Mouse (Mus musculus) midbrain, embryonic 16.5 days (tissue): ENCODE data around the gene Ptprg. TPM values are rescaled to one million over a fixed set of nuclear protein-coding genes. Genes with fewer than 3 reads are reported as not detected.
"Not testable (repeated sequence)": the region's sequence is repeated elsewhere in the genome, so short reads cannot be mapped to it uniquely, and the experiment has no call there.

Experiments
- ATAC-seq: fragments of 200-750 bp; cut with Nextera tagmentation; 2 replicates; pipeline ENCODE4 v1.8.0; 2017; ENCODE audit warnings: moderate TSS enrichment
- H3K27ac ChIP-seq: fragments of 300-500 bp; sonication (generic); 2 replicates; pipeline ENCODE4 v1.5.1; 2014; ENCODE audit warnings: mild to moderate bottlenecking, low read length, mixed read lengths
- H3K27me3 ChIP-seq: fragments of 300-500 bp; sonication (generic); 2 replicates; pipeline ENCODE4 v1.6.1; 2014; ENCODE audit warnings: low read depth, low read length, mixed read lengths; ENCODE audit not compliant: control insufficient read depth, insufficient read depth
- H3K36me3 ChIP-seq: fragments of 300-500 bp; sonication (generic); 2 replicates; pipeline ENCODE4 v1.6.1; 2014; ENCODE audit warnings: mild to moderate bottlenecking, low read length, moderate library complexity, mixed read lengths; ENCODE audit not compliant: control insufficient read depth, insufficient read depth
- H3K4me1 ChIP-seq: fragments of 300-500 bp; sonication (generic); 2 replicates; pipeline ENCODE4 v1.6.1; 2014; ENCODE audit warnings: mild to moderate bottlenecking, low read length, mixed read lengths; ENCODE audit not compliant: control insufficient read depth, insufficient read depth
- H3K4me2 ChIP-seq: fragments of 300-500 bp; sonication (generic); 2 replicates; pipeline ENCODE4 v1.6.1; 2014; ENCODE audit warnings: mild to moderate bottlenecking, low read length, mixed read lengths
- H3K4me3 ChIP-seq: fragments of 300-500 bp; sonication (generic); 2 replicates; pipeline ENCODE4 v1.5.1; 2014; ENCODE audit warnings: low read depth, mild to moderate bottlenecking, low read length, moderate library complexity, mixed read lengths
- H3K9ac ChIP-seq: fragments of 300-500 bp; sonication (generic); 2 replicates; pipeline ENCODE4 v1.6.1; 2014; ENCODE audit warnings: low read depth, low read length, mixed read lengths
- H3K9me3 ChIP-seq: fragments of 300-500 bp; sonication (generic); replicated peaks from 2 replicates; pipeline ENCODE4 v1.6.1; 2014; ENCODE audit warnings: mild to moderate bottlenecking, low read length, mixed read lengths; ENCODE audit not compliant: control insufficient read depth, poor library complexity, severe bottlenecking
- WGBS: fragments of 180-500 bp; shearing (Covaris S2); extraction: QIAGEN DNeasy Blood & Tissue Kit; methylation state at CpG from one replicate; pipeline ENCODE4 v1.1.7; 2014; 5-methylcytosine and 5-hydroxymethylcytosine counted together
- polyA plus RNA-seq: library from polyadenylated mRNA; unstranded; fragments of >200 nt; fragmentation: Nextera tagmentation; extraction: Ambion mirVana; gene quantifications from 2 replicates; pipeline ENCODE4 v1.2.1, GENCODE M21; 2015

The Ptprg gene
- polyA plus RNA-seq, 1 experiment from 2014 or later, result 37.6 TPM

GRCm38 (mm10) chr14:11814811-11815210 is 261.5 kb downstream of the Ptprg start:
- not testable (repeated sequence) for H3K9ac ChIP-seq, H3K4me1 ChIP-seq, ATAC-seq, H3K4me3 ChIP-seq, H3K27ac ChIP-seq, H3K4me2 ChIP-seq, H3K9me3 ChIP-seq, H3K27me3 ChIP-seq, H3K36me3 ChIP-seq
- WGBS, result 74% methylated on average over 4 of the region's 4 CpGs

- Histone ChIP-seq H3K9ac (no peak overlapping the region), H3K4me3 (no peak overlapping the region), H3K4me2 (no peak overlapping the region), H3K27me3 (no peaks in the 10 kb centered on the region), H3K4me1 (no peaks in the 10 kb centered on the region; the same call in 1 of the 2 replicates), H3K36me3 (no peaks in the 10 kb centered on the region), H3K27ac (no peak overlapping the region), H3K9me3 (no peaks in the 10 kb centered on the region)
- ATAC-seq, result no peak
- WGBS, result 87% methylated on average over 5 of the region's 6 CpGs
These were observed 263.9 kb downstream of the Ptprg start for GRCm38 (mm10) chr14:11817236-11817635.

- Histone ChIP-seq H3K4me3 (no peak overlapping the region), H3K27me3 (no peaks in the 10 kb centered on the region), H3K27ac (no peak overlapping the region), H3K9me3 (no peaks in the 10 kb centered on the region), H3K4me2 (no peak overlapping the region), H3K36me3 (no peaks in the 10 kb centered on the region), H3K4me1 (peaks cover 5% of the 10 kb centered on the region; the same call in 1 of the 2 replicates), H3K9ac (no peak overlapping the region)
- ATAC-seq, result no peak
- 79% methylated on average over 3 of the region's 3 CpGs for WGBS
These were observed 264.7 kb downstream of the Ptprg start for GRCm38 (mm10) chr14:11818054-11818453.

- H3K4me2 ChIP-seq, result no peak overlapping the region
- 95% methylated on average over 8 of the region's 8 CpGs for WGBS
- H3K27ac ChIP-seq, result no peak overlapping the region
- no peak for ATAC-seq
- H3K4me1 ChIP-seq, result peaks cover 7% of the 10 kb centered on the region; the same call in 1 of the 2 replicates
- no peaks in the 10 kb centered on the region for H3K36me3 ChIP-seq
- no peaks in the 10 kb centered on the region for H3K9me3 ChIP-seq
- H3K4me3 ChIP-seq, result no peak overlapping the region
- H3K27me3 ChIP-seq, result no peaks in the 10 kb centered on the region
- no peak overlapping the region for H3K9ac ChIP-seq
These were observed 265.4 kb downstream of the Ptprg start for GRCm38 (mm10) chr14:11818721-11819120.

- Histone ChIP-seq H3K4me3 (no peak overlapping the region), H3K27ac (no peak overlapping the region), H3K9me3 (no peaks in the 10 kb centered on the region), H3K4me2 (no peak overlapping the region), H3K9ac (no peak overlapping the region), H3K36me3 (no peaks in the 10 kb centered on the region), H3K27me3 (no peaks in the 10 kb centered on the region), H3K4me1 (peaks cover 9% of the 10 kb centered on the region; the same call in 1 of the 2 replicates)
- ATAC-seq, result no peak
- 78% methylated on average over 2 of the region's 2 CpGs for WGBS
These were observed 266.0 kb downstream of the Ptprg start for GRCm38 (mm10) chr14:11819326-11819725.

- H3K4me1 ChIP-seq, result peaks cover 9% of the 10 kb centered on the region
- H3K4me3 ChIP-seq, result no peak overlapping the region
- no peak overlapping the region for H3K4me2 ChIP-seq
- 47% methylated on average over 7 of the region's 7 CpGs for WGBS
- H3K36me3 ChIP-seq, result no peaks in the 10 kb centered on the region
- H3K9me3 ChIP-seq, result no peaks in the 10 kb centered on the region
- no peaks in the 10 kb centered on the region for H3K27me3 ChIP-seq
- peak; percentile 54 for ATAC-seq
- H3K27ac ChIP-seq, result 0 out of 2 replicates have a peak overlapping the region, but pooled peaks have one; percentile 29
- H3K9ac ChIP-seq, result no peak overlapping the region
These were observed 269.7 kb downstream of the Ptprg start for GRCm38 (mm10) chr14:11822830-11823700.

GRCm38 (mm10) chr14:11823701-11824095 is 270.4 kb downstream of the Ptprg start:
- ATAC-seq, result no peak
- 82% methylated on average over 6 of the region's 6 CpGs for WGBS
- H3K4me2 ChIP-seq, result no peak overlapping the region
- H3K27ac ChIP-seq, result no peak overlapping the region
- no peak overlapping the region for H3K9ac ChIP-seq
- no peak overlapping the region for H3K4me3 ChIP-seq
- no peaks in the 10 kb centered on the region for H3K9me3 ChIP-seq
- peaks cover 9% of the 10 kb centered on the region for H3K4me1 ChIP-seq
- no peaks in the 10 kb centered on the region for H3K27me3 ChIP-seq
- no peaks in the 10 kb centered on the region for H3K36me3 ChIP-seq

- Histone ChIP-seq H3K27me3 (no peaks in the 10 kb centered on the region), H3K36me3 (no peaks in the 10 kb centered on the region), H3K9me3 (no peaks in the 10 kb centered on the region), H3K4me2 (no peak overlapping the region), H3K27ac (no peak overlapping the region; the same call in 1 of the 2 replicates), H3K4me3 (no peak overlapping the region), H3K4me1 (peaks cover 13% of the 10 kb centered on the region), H3K9ac (no peak overlapping the region)
- no peak for ATAC-seq
- WGBS, result 62% methylated on average over 8 of the region's 8 CpGs
These were observed 271.6 kb downstream of the Ptprg start for GRCm38 (mm10) chr14:11824915-11825314.

GRCm38 (mm10) chr14:11825551-11825950 is 272.2 kb downstream of the Ptprg start:
- no peak overlapping the region for H3K27ac ChIP-seq
- 90% methylated on average over 2 of the region's 2 CpGs for WGBS
- ATAC-seq, result no peak
- no peaks in the 10 kb centered on the region for H3K36me3 ChIP-seq
- H3K4me1 ChIP-seq, result peaks cover 13% of the 10 kb centered on the region
- no peak overlapping the region for H3K9ac ChIP-seq
- no peaks in the 10 kb centered on the region for H3K27me3 ChIP-seq
- no peak overlapping the region for H3K4me2 ChIP-seq
- H3K4me3 ChIP-seq, result no peak overlapping the region
- no peaks in the 10 kb centered on the region for H3K9me3 ChIP-seq
